Mouse (Mus musculus): ENCODE results near the gene Ric3. TPM values are rescaled to one million over a fixed set of nuclear protein-coding genes. Genes with fewer than 3 reads are reported as not detected.
"Not testable (repeated sequence)": the region's sequence is repeated elsewhere in the genome, so short reads cannot be mapped to it uniquely, and the experiment has no call there.

Gene Ric3
- total and polyA plus RNA-seq, 3 experiments, result not detected

GRCm38 (mm10) chr7:109129442-109129841, 46.3 kb upstream of the Ric3 start:
- TF ChIP-seq NRF1 (IDR thresholded peaks at IDR 0.05; ENCODE audit: insufficient read depth, low read depth, low read length, poor library complexity, severe bottlenecking) (no peak), BHLHE40 (IDR thresholded peaks at IDR 0.05; ENCODE audit: borderline replicate concordance, low read depth, low read length) (no peak), POLR2AphosphoS5 (IDR thresholded peaks at IDR 0.05; ENCODE audit: borderline replicate concordance, low read depth, low read length) (no peak), POLR2A (IDR thresholded peaks at IDR 0.05; ENCODE audit: control insufficient read depth in 1 of 2, insufficient read depth in 1 of 2, low read depth in 1 of 2, low read length in 2 of 2, poor library complexity in 1 of 2) (no peak), ZC3H11A (IDR thresholded peaks at IDR 0.05; ENCODE audit: low read depth, low read length) (no peak), TBP (IDR thresholded peaks at IDR 0.05; ENCODE audit: low read depth, low read length) (no peak), MYC (IDR thresholded peaks at IDR 0.05; ENCODE audit: low read depth, low read length) (no peak), GATA1 (IDR thresholded peaks at IDR 0.05; ENCODE audit: low read depth, low read length) (no peak), MAX (IDR thresholded peaks at IDR 0.05; ENCODE audit: low read length) (no peak), POLR2AphosphoS2 (IDR thresholded peaks at IDR 0.05; ENCODE audit: low read length) (no peak)
- Histone ChIP-seq H3K9ac (ENCODE audit: control insufficient read depth, low read depth, low read length, poor library complexity, severe bottlenecking) (no peak overlapping the region), H3K36me3 (ENCODE audit: control insufficient read depth in 1 of 2, insufficient read depth in 2 of 2, low read length in 2 of 2) (no peaks in the 10 kb centered on the region), H3K27ac (ENCODE audit: control insufficient read depth, low read depth, low read length) (no peak overlapping the region), H3K4me1 (ENCODE audit: control insufficient read depth in 1 of 2, insufficient read depth in 2 of 2, low read length in 2 of 2) (no peaks in the 10 kb centered on the region), H3K4me3 (ENCODE audit: control insufficient read depth in 1 of 2, insufficient read depth in 1 of 2, low read depth in 2 of 2, low read length in 2 of 2) (no peak overlapping the region), H3K9me3 (replicated peaks; ENCODE audit: insufficient read depth, low read length) (no peaks in the 10 kb centered on the region), H3K27me3 (ENCODE audit: control insufficient read depth in 1 of 2, insufficient read depth in 2 of 2, low read length in 2 of 2) (no peaks in the 10 kb centered on the region), H3K79me2 (ENCODE audit: control insufficient read depth, insufficient read depth, low read length, poor library complexity) (no peaks in the 10 kb centered on the region)
- peak; percentile 48 for DNase-seq (ENCODE audit: low read depth, low spot score)

- TF ChIP-seq NRF1 (IDR thresholded peaks at IDR 0.05; ENCODE audit: insufficient read depth, low read depth, low read length, poor library complexity, severe bottlenecking) (no peak), KAT2A (conservative IDR thresholded peaks at IDR 0.05; ENCODE audit: low read depth, low read length) (no peak), USF1 (IDR thresholded peaks at IDR 0.05; ENCODE audit: low read depth, low read length) (no peak), NELFE (IDR thresholded peaks at IDR 0.05; ENCODE audit: low read depth, low read length) (no peak), MYB (IDR thresholded peaks at IDR 0.05; ENCODE audit: low read depth, low read length) (no peak), ELF1 (IDR thresholded peaks at IDR 0.05; ENCODE audit: low read depth, low read length) (no peak), POLR2AphosphoS2 (IDR thresholded peaks at IDR 0.05; ENCODE audit: low read length) (no peak)
- H3K4me1 ChIP-seq (ENCODE audit: control insufficient read depth in 1 of 2, insufficient read depth in 2 of 2, low read length in 2 of 2), result peaks cover 25 to 43% of the 10 kb centered on the region in 2 experiments
- DNase-seq (ENCODE audit: low read depth, low spot score), result no peak
- peak overlapping the region; percentile 33 for H3K9ac ChIP-seq (ENCODE audit: control insufficient read depth, low read depth, low read length, poor library complexity, severe bottlenecking)
- H3K27me3 ChIP-seq (ENCODE audit: control insufficient read depth in 1 of 2, insufficient read depth in 2 of 2, low read length in 2 of 2), result no peaks in the 10 kb centered on the region
- H3K27ac ChIP-seq (ENCODE audit: control insufficient read depth, low read depth, low read length), result peak overlapping the region; percentile 46
- H3K79me2 ChIP-seq (ENCODE audit: control insufficient read depth, insufficient read depth, low read length, poor library complexity), result no peaks in the 10 kb centered on the region
- H3K4me3 ChIP-seq (ENCODE audit: control insufficient read depth in 1 of 2, insufficient read depth in 1 of 2, low read depth in 2 of 2, low read length in 2 of 2), result peak overlapping the region; percentile 29 to 58; a peak in 3 of 4 replicates
- H3K36me3 ChIP-seq (ENCODE audit: control insufficient read depth in 1 of 2, insufficient read depth in 2 of 2, low read length in 2 of 2), result peaks cover 0 to 22% of the 10 kb centered on the region in 2 experiments; a peak in 2 of 4 replicates
- H3K9me3 ChIP-seq (replicated peaks; ENCODE audit: insufficient read depth, low read length), result no peaks in the 10 kb centered on the region
Observed at GRCm38 (mm10) chr7:109115929-109116328, 32.8 kb upstream of the Ric3 start.

GRCm38 (mm10) chr7:109115488-109115887, 32.4 kb upstream of the Ric3 start:
- not testable (repeated sequence) for H3K27me3 ChIP-seq (ENCODE audit: control insufficient read depth in 1 of 2, insufficient read depth in 2 of 2, low read length in 2 of 2); H3K9me3 ChIP-seq (replicated peaks; ENCODE audit: insufficient read depth, low read length); H3K79me2 ChIP-seq (ENCODE audit: control insufficient read depth, insufficient read depth, low read length, poor library complexity); DNase-seq (ENCODE audit: low read depth, low spot score)
- peak overlapping the region; percentile 33; the same call in 1 of the 2 replicates for H3K9ac ChIP-seq (ENCODE audit: control insufficient read depth, low read depth, low read length, poor library complexity, severe bottlenecking)
- H3K4me3 ChIP-seq (ENCODE audit: control insufficient read depth in 1 of 2, insufficient read depth in 1 of 2, low read depth in 2 of 2, low read length in 2 of 2), result peak overlapping the region; percentile 29 to 58; a peak in 3 of 4 replicates
- peak overlapping the region; percentile 46; the same call in 1 of the 2 replicates for H3K27ac ChIP-seq (ENCODE audit: control insufficient read depth, low read depth, low read length)
- peaks cover 0 to 26% of the 10 kb centered on the region in 2 experiments; a peak in 2 of 4 replicates for H3K36me3 ChIP-seq (ENCODE audit: control insufficient read depth in 1 of 2, insufficient read depth in 2 of 2, low read length in 2 of 2)
- H3K4me1 ChIP-seq (ENCODE audit: control insufficient read depth in 1 of 2, insufficient read depth in 2 of 2, low read length in 2 of 2), result peaks cover 27 to 46% of the 10 kb centered on the region in 2 experiments

Data from MEL (cell line).